Mouse (Mus musculus) heart, embryonic 14.5 days (tissue): ENCODE measurements around the gene Pygb. TPM values are rescaled to one million over a fixed set of nuclear protein-coding genes. Genes with fewer than 3 reads are reported as not detected.

Experiments used
- ATAC-seq: fragments of 200-750 bp; cut with Nextera tagmentation; 2 replicates; pipeline ENCODE4 v1.8.0; 2017; ENCODE audit warnings: low read depth, moderate TSS enrichment; ENCODE audit not compliant: insufficient number of reproducible peaks, insufficient read depth, low FRiP score
- H3K27ac ChIP-seq, 2 experiments: fragments of 200-500 bp in 1 of 2; fragments of 300-500 bp in 1 of 2; sonication (generic) in 1 of 2; replicated peaks in 1 of 2; 2 replicates each; pipeline ENCODE4 v1.5.1; 2012 to 2014; ENCODE audit warnings: low read depth in 2 of 2, low read length in 2 of 2, control low read depth in 1 of 2, mild to moderate bottlenecking in 1 of 2, mixed read lengths in 1 of 2; ENCODE audit not compliant: control insufficient read depth in 1 of 2, insufficient read depth in 1 of 2
- H3K27me3 ChIP-seq: fragments of 300-500 bp; sonication (generic); 2 replicates; pipeline ENCODE4 v1.6.1; 2014; ENCODE audit warnings: mild to moderate bottlenecking, low read length, control low read depth; ENCODE audit not compliant: control insufficient read depth, insufficient read depth
- H3K36me3 ChIP-seq: fragments of 300-500 bp; sonication (generic); 2 replicates; pipeline ENCODE4 v1.6.1; 2014; ENCODE audit warnings: mild to moderate bottlenecking, control low read depth, low read length, mixed read lengths; ENCODE audit not compliant: control insufficient read depth, insufficient read depth
- H3K4me1 ChIP-seq, 2 experiments: fragments of 200-500 bp in 1 of 2; fragments of 300-500 bp in 1 of 2; sonication (generic) in 1 of 2; 2 replicates each; pipeline ENCODE4 v1.6.1; 2012 to 2014; ENCODE audit warnings: low read length in 2 of 2, control low read depth in 1 of 2, mixed read lengths in 1 of 2; ENCODE audit not compliant: control insufficient read depth in 2 of 2, insufficient read depth in 2 of 2
- H3K4me2 ChIP-seq: fragments of 300-500 bp; sonication (generic); 2 replicates; pipeline ENCODE4 v1.6.1; 2014; ENCODE audit warnings: mild to moderate bottlenecking, low read length
- H3K4me3 ChIP-seq, 2 experiments: fragments of 200-500 bp in 1 of 2; fragments of 300-500 bp in 1 of 2; sonication (generic) in 1 of 2; 2 replicates each; pipeline ENCODE4 v1.5.1; 2012 to 2014; ENCODE audit warnings: low read length in 2 of 2, mild to moderate bottlenecking in 2 of 2, control low read depth in 1 of 2, low read depth in 1 of 2, moderate library complexity in 1 of 2; ENCODE audit not compliant: control insufficient read depth in 1 of 2, insufficient read depth in 1 of 2
- H3K9ac ChIP-seq: fragments of 300-500 bp; sonication (generic); 2 replicates; pipeline ENCODE4 v1.6.1; 2014; ENCODE audit warnings: mild to moderate bottlenecking, low read length
- H3K9me3 ChIP-seq: fragments of 300-500 bp; sonication (generic); 2 replicates; pipeline ENCODE4 v1.6.1; 2016; ENCODE audit warnings: low read length, control low read depth; ENCODE audit not compliant: control insufficient read depth
- WGBS: fragments of 180-500 bp; shearing (Covaris S2); extraction: QIAGEN DNeasy Blood & Tissue Kit; methylation state at CpG from one replicate; pipeline ENCODE4 v1.1.7; 2014; 5-methylcytosine and 5-hydroxymethylcytosine counted together
- polyA plus RNA-seq: library from polyadenylated mRNA; unstranded; fragments of >200 nt; fragmentation: Nextera tagmentation; extraction: Ambion mirVana; gene quantifications from 2 replicates; pipeline ENCODE4 v1.2.1, GENCODE M21; 2014

The Pygb gene
- polyA plus RNA-seq, 1 experiment from 2014 or later: 161 TPM

- Histone ChIP-seq H3K27me3 (no peaks in the 10 kb centered on the region), H3K4me2 (no peak overlapping the region), H3K36me3 (peaks cover 100% of the 10 kb centered on the region), H3K27ac (no peak overlapping the region), H3K9ac (no peak overlapping the region), H3K4me1 (no peaks in the 10 kb centered on the region), H3K4me3 (no peak overlapping the region), H3K9me3 (no peaks in the 10 kb centered on the region)
- ATAC-seq: no peak
- WGBS: 93% methylated on average over 8 of the region's 8 CpGs
Measured at GRCm38 (mm10) chr2:150818742-150819141, 32.2 kb downstream of the Pygb start.

DNA sequence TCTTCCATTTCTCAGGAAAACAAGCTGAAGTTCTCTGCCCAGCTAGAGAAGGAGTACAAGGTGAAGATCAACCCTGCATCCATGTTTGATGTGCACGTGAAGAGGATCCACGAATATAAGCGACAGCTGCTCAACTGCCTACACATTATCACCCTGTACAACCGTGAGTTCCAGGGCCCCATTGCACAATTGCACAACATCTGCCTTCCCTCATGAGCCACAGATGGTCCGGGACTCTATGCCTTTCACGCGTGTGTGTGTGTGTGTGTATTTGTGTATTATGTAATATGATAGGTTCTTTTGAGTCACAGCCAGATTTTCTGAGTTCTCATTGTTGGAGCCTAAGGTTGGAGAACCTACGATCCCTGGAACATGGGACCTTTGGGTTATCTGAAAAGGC lies 34.2 kb downstream of the Pygb start:
- H3K27me3 ChIP-seq: no peaks in the 10 kb centered on the region

GRCm38 (mm10) chr2:150822987-150823386 lies 36.5 kb downstream of the Pygb start:
- Histone ChIP-seq H3K9me3 (no peaks in the 10 kb centered on the region), H3K4me2 (no peak overlapping the region), H3K36me3 (peaks cover 100% of the 10 kb centered on the region), H3K27ac (no peak overlapping the region), H3K9ac (no peak overlapping the region), H3K27me3 (no peaks in the 10 kb centered on the region), H3K4me3 (no peak overlapping the region), H3K4me1 (no peaks in the 10 kb centered on the region)
- ATAC-seq: no peak
- 81% methylated on average over 8 of the region's 8 CpGs for WGBS

More for the DNA sequence above, 34.2 kb downstream of the Pygb start:
- H3K4me3 ChIP-seq: no peak overlapping the region
- WGBS: 92% methylated on average over 8 of the region's 8 CpGs
- ATAC-seq: no peak
- no peaks in the 10 kb centered on the region for H3K9me3 ChIP-seq
- H3K4me2 ChIP-seq: no peak overlapping the region
- H3K36me3 ChIP-seq: peaks cover 100% of the 10 kb centered on the region
- no peak overlapping the region for H3K27ac ChIP-seq
- H3K9ac ChIP-seq: no peak overlapping the region
- H3K4me1 ChIP-seq: no peaks in the 10 kb centered on the region

DNA sequence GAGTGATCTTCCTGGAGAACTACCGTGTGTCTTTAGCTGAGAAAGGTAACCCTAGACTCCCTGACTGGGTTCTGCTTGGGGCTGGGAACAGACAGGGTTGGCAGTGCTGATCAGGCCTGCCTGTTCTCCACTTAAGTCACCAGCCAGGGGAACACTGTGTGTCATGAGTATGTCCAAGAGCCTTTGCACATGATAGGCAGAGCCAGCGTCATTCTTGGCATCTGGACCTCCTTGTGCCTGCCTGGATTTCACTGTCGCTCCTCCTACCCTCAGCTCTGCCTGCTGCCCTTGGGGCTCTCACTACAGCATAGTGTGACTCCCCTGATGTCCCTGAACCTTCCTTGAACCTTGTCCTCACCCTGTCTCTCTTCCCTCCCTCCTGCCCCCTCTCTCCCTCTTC lies 39.9 kb downstream of the Pygb start:
- peaks cover 100% of the 10 kb centered on the region for H3K36me3 ChIP-seq
- no peak overlapping the region for H3K27ac ChIP-seq
- no peak overlapping the region for H3K9ac ChIP-seq
- H3K27me3 ChIP-seq: no peaks in the 10 kb centered on the region
- H3K4me1 ChIP-seq: no peaks in the 10 kb centered on the region
- 78% methylated on average over 3 of the region's 3 CpGs for WGBS
- H3K4me2 ChIP-seq: no peak overlapping the region
- ATAC-seq: no peak
- H3K4me3 ChIP-seq: no peak overlapping the region
- no peaks in the 10 kb centered on the region for H3K9me3 ChIP-seq

DNA sequence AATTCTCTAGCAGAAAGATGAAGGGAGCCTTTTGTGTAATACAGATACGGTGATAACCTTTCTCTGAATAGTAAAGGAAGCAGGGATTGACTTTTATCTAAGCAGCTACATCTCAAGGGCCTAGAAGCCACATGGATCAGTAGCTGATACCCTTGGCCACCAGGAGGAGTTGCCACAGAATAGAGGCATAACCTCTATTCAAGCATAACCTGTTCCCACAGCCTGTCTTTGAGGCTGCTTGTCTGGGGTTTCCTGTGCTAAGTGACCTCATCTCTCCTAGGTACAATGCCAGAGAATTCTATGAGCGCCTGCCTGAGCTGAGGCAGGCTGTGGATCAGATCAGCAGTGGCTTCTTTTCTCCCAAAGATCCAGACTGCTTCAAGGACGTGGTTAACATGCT lies 41.6 kb downstream of the Pygb start:
- peaks cover 100% of the 10 kb centered on the region for H3K36me3 ChIP-seq

GRCm38 (mm10) chr2:150828654-150829053 lies 42.1 kb downstream of the Pygb start:
- Histone ChIP-seq H3K27ac (no peak overlapping the region), H3K4me2 (no peak overlapping the region), H3K36me3 (peaks cover 100% of the 10 kb centered on the region), H3K9ac (no peak overlapping the region), H3K9me3 (no peaks in the 10 kb centered on the region), H3K4me3 (no peak overlapping the region), H3K4me1 (no peaks in the 10 kb centered on the region), H3K27me3 (no peaks in the 10 kb centered on the region)
- 73% methylated on average over 4 of the region's 4 CpGs for WGBS
- ATAC-seq: no peak

More for the DNA sequence above, 41.6 kb downstream of the Pygb start:
- Histone ChIP-seq H3K9me3 (no peaks in the 10 kb centered on the region), H3K4me3 (no peak overlapping the region), H3K27me3 (no peaks in the 10 kb centered on the region), H3K4me2 (no peak overlapping the region), H3K4me1 (no peaks in the 10 kb centered on the region), H3K9ac (no peak overlapping the region), H3K27ac (no peak overlapping the region)
- 78% methylated on average over 3 of the region's 3 CpGs for WGBS
- no peak for ATAC-seq

DNA sequence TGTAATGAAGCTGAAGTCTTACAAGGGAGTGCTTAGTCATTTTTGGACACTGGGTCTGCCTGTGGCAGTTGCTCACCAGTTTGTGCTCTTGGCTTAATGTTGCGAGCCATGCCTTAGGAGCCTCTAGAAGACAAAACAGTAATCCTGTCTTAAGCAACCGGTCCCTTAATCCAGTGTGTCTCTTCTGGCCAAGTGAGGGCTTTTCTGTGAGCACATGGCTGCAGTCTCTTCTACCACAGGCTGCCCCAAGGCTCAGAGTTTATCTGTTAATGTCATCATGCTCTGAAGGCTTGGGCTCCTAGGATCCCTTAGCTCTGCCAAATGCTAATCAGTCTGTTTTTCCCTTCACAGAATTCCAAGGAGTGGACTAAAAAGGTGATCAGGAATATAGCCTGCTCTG lies 43.5 kb downstream of the Pygb start:
- WGBS: 95% methylated on average over 2 of the region's 2 CpGs
- H3K27ac ChIP-seq: no peak overlapping the region
- H3K9ac ChIP-seq: no peak overlapping the region
- no peaks in the 10 kb centered on the region for H3K27me3 ChIP-seq
- H3K36me3 ChIP-seq: peaks cover 100% of the 10 kb centered on the region
- no peak overlapping the region for H3K4me3 ChIP-seq
- no peak overlapping the region for H3K4me2 ChIP-seq
- H3K4me1 ChIP-seq: no peaks in the 10 kb centered on the region
- H3K9me3 ChIP-seq: no peaks in the 10 kb centered on the region
- no peak for ATAC-seq

DNA sequence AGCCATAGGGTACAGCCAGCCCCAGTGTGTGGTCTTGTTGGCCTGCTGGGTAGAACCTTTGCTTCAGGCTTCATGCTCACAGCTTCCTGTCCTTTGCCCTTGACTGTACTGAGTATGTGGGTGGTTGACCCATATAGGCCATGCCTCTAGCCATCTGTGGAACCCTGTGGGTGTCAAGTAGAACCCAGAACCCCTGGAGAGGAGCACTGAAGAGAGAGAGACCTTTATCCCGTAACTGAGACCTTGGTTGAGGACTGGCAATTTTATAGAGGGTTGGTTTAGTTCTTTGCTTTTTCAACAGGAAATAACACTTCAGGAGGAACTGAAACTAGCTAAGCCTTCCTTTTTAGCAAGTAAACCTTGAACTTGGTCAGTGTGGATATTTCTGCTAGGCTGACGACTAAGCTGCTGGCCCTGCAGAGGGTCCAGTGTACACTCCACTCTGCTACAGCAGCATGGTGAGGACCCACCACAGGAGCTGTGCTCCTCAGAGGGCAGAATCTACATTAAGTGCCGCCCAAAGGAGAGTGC lies 44.4 kb downstream of the Pygb start:
- no peak overlapping the region for H3K27ac ChIP-seq
- ATAC-seq: no peak
- 86% methylated on average over 3 of the region's 3 CpGs for WGBS
- no peaks in the 10 kb centered on the region for H3K4me1 ChIP-seq
- no peak overlapping the region for H3K9ac ChIP-seq
- H3K4me2 ChIP-seq: no peak overlapping the region
- no peaks in the 10 kb centered on the region for H3K9me3 ChIP-seq
- H3K27me3 ChIP-seq: no peaks in the 10 kb centered on the region
- H3K4me3 ChIP-seq: no peak overlapping the region
- peaks cover 95% of the 10 kb centered on the region for H3K36me3 ChIP-seq
